Mouse (Mus musculus) C2C12 (cell line): Measurements from ENCODE around the gene Hcls1.

Experiments
- CTCF ChIP-seq: IDR thresholded peaks from one replicate; pipeline ENCODE4 v1.5.1; 2011; ENCODE audit not compliant: control insufficient read depth, insufficient read depth, insufficient read length
- FOSL1 ChIP-seq: IDR thresholded peaks from one replicate; pipeline ENCODE4 v1.8.0; 2011; ENCODE audit warnings: mild to moderate bottlenecking, low read length; ENCODE audit not compliant: poor library complexity, insufficient read depth, severe bottlenecking
- MAX ChIP-seq: IDR thresholded peaks from one replicate; pipeline ENCODE4 v1.6.1; 2011; ENCODE audit warnings: mild to moderate bottlenecking, control low read depth
- MYOD1 ChIP-seq: IDR thresholded peaks from one replicate; pipeline ENCODE4 v1.6.1; 2011; ENCODE audit warnings: low read depth; ENCODE audit not compliant: control insufficient read depth, insufficient read length
- MYOG ChIP-seq: IDR thresholded peaks from one replicate; pipeline ENCODE4 v1.6.1; 2011; ENCODE audit not compliant: control insufficient read depth, insufficient read length; ENCODE audit errors: extremely low read depth
- USF1 ChIP-seq: IDR thresholded peaks from one replicate; pipeline ENCODE4 v1.6.1; 2011; ENCODE audit warnings: low read depth, mild to moderate bottlenecking, control low read depth, moderate library complexity

DNA sequence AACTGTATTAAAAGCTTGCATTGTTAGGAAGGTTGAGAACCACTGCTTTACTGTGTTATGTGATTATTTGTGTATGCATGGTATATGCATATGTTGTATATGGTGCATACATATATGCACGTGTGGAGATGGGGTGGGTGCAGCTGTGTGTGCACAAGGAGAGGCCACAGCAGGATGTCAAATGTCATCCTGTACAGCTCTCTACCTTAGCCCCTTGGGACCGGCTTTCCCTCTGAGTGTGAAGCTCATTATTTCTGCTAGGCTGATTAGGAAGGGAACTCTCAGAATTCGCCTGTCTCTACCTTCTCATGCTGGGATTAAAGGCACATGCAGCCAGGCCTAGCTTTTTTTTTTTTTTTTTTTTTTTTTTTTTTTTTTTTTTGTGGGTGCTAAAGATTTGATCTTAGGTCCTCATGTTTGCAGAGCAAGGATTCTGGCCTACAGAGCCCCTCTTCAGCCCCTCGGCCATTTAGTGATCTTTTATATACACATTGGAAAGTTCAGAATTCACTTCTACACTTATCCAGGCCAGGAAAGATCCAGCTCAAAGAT, 12.9 kb downstream of the Hcls1 start:
- no peak for TF ChIP-seq CTCF
- TF ChIP-seq FOSL1, result no peak
- TF ChIP-seq MAX, result no peak
- no peak for TF ChIP-seq MYOD1
- no peak for TF ChIP-seq USF1
- no peak for TF ChIP-seq MYOG
